Mouse (Mus musculus) erythroid progenitor cell, adult 5-6 weeks (primary cell): ENCODE measurements around the gene Tle4. TPM values are rescaled to one million over a fixed set of nuclear protein-coding genes. Genes with fewer than 3 reads are reported as not detected.
"Not testable (repeated sequence)": the region's sequence is repeated elsewhere in the genome, so short reads cannot be mapped to it uniquely, and the experiment has no call there.

Experiments used
- ATAC-seq: replicated peaks from 2 replicates; pipeline ENCODE4 v1.8.0; 2016; ENCODE audit warnings: moderate number of reproducible peaks, mild to moderate bottlenecking, moderate TSS enrichment, inconsistent platforms; ENCODE audit not compliant: poor library complexity, low FRiP score, severe bottlenecking
- total RNA-seq, 2 experiments: library from RNA; stranded (forward) in 1 of 2; stranded (reverse) in 1 of 2; fragments of 150-400 nt in 1 of 2; fragments of 186-747, 209-891 nt in 1 of 2; gene quantifications; 2 replicates each; pipeline versions ENCODE4 v1.2.3 to v1.2.4; 2015 to 2017; ENCODE audit warnings: low replicate concordance in 2 of 2

Gene Tle4
- total RNA-seq (2015; ENCODE audit: low replicate concordance) (20.2 and 22.6 TPM in 2 replicates), total RNA-seq (2017; ENCODE audit: low replicate concordance) (11.0 and 14.4 TPM in 2 replicates)

GRCm38 (mm10) chr19:14597917-14598689, at the start of gene Tle4:
TSS of gene Tle4 (minus strand) at chr19:14598051.
- ATAC-seq: peak; percentile 92

GRCm38 (mm10) chr19:14645666-14646065, 47.8 kb upstream of the Tle4 start:
- ATAC-seq: no peak

GRCm38 (mm10) chr19:14644756-14645155, 46.9 kb upstream of the Tle4 start:
- ATAC-seq: no peak

GRCm38 (mm10) chr19:14643091-14643490, 45.2 kb upstream of the Tle4 start:
- not testable (repeated sequence) for ATAC-seq

- ATAC-seq: no peak
Observed at GRCm38 (mm10) chr19:14642663-14643062, 44.8 kb upstream of the Tle4 start.

GRCm38 (mm10) chr19:14635213-14635928, 37.5 kb upstream of the Tle4 start:
- no peak for ATAC-seq

GRCm38 (mm10) chr19:14623355-14623754, 25.5 kb upstream of the Tle4 start:
- no peak for ATAC-seq

- ATAC-seq: no peak
Observed at GRCm38 (mm10) chr19:14620534-14620933, 22.7 kb upstream of the Tle4 start.

GRCm38 (mm10) chr19:14619814-14620213, 22.0 kb upstream of the Tle4 start:
- no peak for ATAC-seq

- ATAC-seq: no peak
Observed at GRCm38 (mm10) chr19:14614816-14615215, 17.0 kb upstream of the Tle4 start.

GRCm38 (mm10) chr19:14610542-14611317, 12.9 kb upstream of the Tle4 start:
- ATAC-seq: no peak

GRCm38 (mm10) chr19:14600841-14601240, 3.0 kb upstream of the Tle4 start:
- no peak for ATAC-seq

- no peak for ATAC-seq
Observed at GRCm38 (mm10) chr19:14600354-14600753, 2.5 kb upstream of the Tle4 start.

GRCm38 (mm10) chr19:14599851-14600251, 2.0 kb upstream of the Tle4 start:
- no peak for ATAC-seq

- ATAC-seq: peak; percentile 33
Observed at GRCm38 (mm10) chr19:14598690-14599288, 938 bp upstream of the Tle4 start.

- ATAC-seq: peak; percentile 4; the same call in 1 of the 2 replicates
Observed at GRCm38 (mm10) chr19:14596941-14597916, 622 bp downstream of the Tle4 start.

GRCm38 (mm10) chr19:14596358-14596940, 1.4 kb downstream of the Tle4 start:
- no peak for ATAC-seq

- no peak for ATAC-seq
Observed at GRCm38 (mm10) chr19:14595390-14595997, 2.4 kb downstream of the Tle4 start.
